In genomic region chr4:104686137-104686809, GRCm38 (mm10) we compare ENCODE assay signal across 12 mouse cellular contexts.
DNase-seq lines count a peak whose midpoint lies in the region; ATAC-seq and TF ChIP-seq lines count a peak whose summit lies in the region.
"Had no signal": no experiment of that assay in that cellular context is flagged by ENCODE, and none has a peak within 500 bp of the region (broad histone marks: within the 10 kb centered on the region; RNA-seq: fewer than 3 reads in every experiment).

No protein-coding gene starts in this region.

- no peaks in the 10 kb centered on the region for H3K9me3 ChIP-seq in kidney, embryonic 15.5 days (replicated peaks)
- no peaks in the 10 kb centered on the region for H3K9me3 ChIP-seq in forebrain, embryonic 11.5 days (ENCODE audit: control insufficient read depth, low read length)
- H3K9me3 ChIP-seq in neural tube, embryonic 13.5 days, result no peaks in the 10 kb centered on the region
- H3K9me3 ChIP-seq in limb, embryonic 10.5 days (replicated peaks), result no peaks in the 10 kb centered on the region

- H3K4me1 ChIP-seq in kidney, embryonic 15.5 days, result peaks cover 13% of the 10 kb centered on the region
- H3K4me1 ChIP-seq in forebrain, embryonic 11.5 days (replicated peaks; ENCODE audit: control insufficient read depth, insufficient read depth, low read length), result peaks cover 6% of the 10 kb centered on the region; the same call in 1 of the 2 replicates
- peaks cover 36% of the 10 kb centered on the region for H3K4me1 ChIP-seq in neural tube, embryonic 13.5 days (replicated peaks)
- peaks cover 23% of the 10 kb centered on the region for H3K4me1 ChIP-seq in limb, embryonic 10.5 days

- no peak for TF ChIP-seq CTCF in brain, embryonic 14.5 days (IDR thresholded peaks at IDR 0.05; ENCODE audit: borderline replicate concordance, extremely low read depth, insufficient read depth, insufficient read length)

- H3K27me3 ChIP-seq in kidney, embryonic 15.5 days, result no peaks in the 10 kb centered on the region
- no peaks in the 10 kb centered on the region for H3K27me3 ChIP-seq in forebrain, embryonic 11.5 days (ENCODE audit: control insufficient read depth, insufficient read depth, low read length)
- no peaks in the 10 kb centered on the region for H3K27me3 ChIP-seq in neural tube, embryonic 13.5 days
- peaks cover 7% of the 10 kb centered on the region; the same call in 1 of the 2 replicates for H3K27me3 ChIP-seq in limb, embryonic 10.5 days (ENCODE audit: low read depth, poor library complexity, severe bottlenecking)

- H3K36me3 ChIP-seq in kidney, embryonic 15.5 days, result no peaks in the 10 kb centered on the region
- H3K36me3 ChIP-seq in forebrain, embryonic 11.5 days (ENCODE audit: control insufficient read depth, insufficient read depth, low read length), result no peaks in the 10 kb centered on the region
- no peaks in the 10 kb centered on the region for H3K36me3 ChIP-seq in neural tube, embryonic 13.5 days
- H3K36me3 ChIP-seq in limb, embryonic 10.5 days, result no peaks in the 10 kb centered on the region

- 25% methylated on average over 18 of the region's 18 CpGs for WGBS in kidney, embryonic 15.5 days
- WGBS in forebrain, embryonic 11.5 days, result 36% methylated on average over 18 of the region's 18 CpGs
- 21% methylated on average over 18 of the region's 18 CpGs for WGBS in neural tube, embryonic 13.5 days
- 40% methylated on average over 18 of the region's 18 CpGs for WGBS in limb, embryonic 10.5 days

- H3K9ac ChIP-seq in kidney, embryonic 15.5 days, result no peak overlapping the region
- H3K9ac ChIP-seq in forebrain, embryonic 11.5 days (ENCODE audit: low read length), result peak overlapping the region; percentile 6; the same call in 1 of the 2 replicates
- H3K9ac ChIP-seq in neural tube, embryonic 13.5 days, result peak overlapping the region; percentile 31

- H3K4me3 ChIP-seq in kidney, embryonic 15.5 days (replicated peaks), result no peak overlapping the region
- H3K4me3 ChIP-seq in forebrain, embryonic 11.5 days (ENCODE audit: low read depth, low read length), result no peak overlapping the region
- H3K4me3 ChIP-seq in neural tube, embryonic 13.5 days, result no peak overlapping the region
- no peak overlapping the region for H3K4me3 ChIP-seq in limb, embryonic 10.5 days

- 0 out of 2 replicates have a peak overlapping the region, but pooled peaks have one; percentile 1 for H3K4me2 ChIP-seq in kidney, embryonic 15.5 days
- no peak overlapping the region for H3K4me2 ChIP-seq in forebrain, embryonic 11.5 days (ENCODE audit: low read depth, low read length, severe bottlenecking)
- H3K4me2 ChIP-seq in neural tube, embryonic 13.5 days, result peak overlapping the region; percentile 15; the same call in 1 of the 2 replicates

- no peak for TF ChIP-seq POLR2A in brain, embryonic 14.5 days (IDR thresholded peaks at IDR 0.05; ENCODE audit: borderline replicate concordance, extremely low read depth, insufficient read depth, insufficient read length, poor library complexity, severe bottlenecking)

- ATAC-seq in kidney, embryonic 15.5 days (replicated peaks; ENCODE audit: low FRiP score), result peak; percentile 62; the same call in 1 of the 2 replicates
- ATAC-seq in forebrain, embryonic 11.5 days (replicated peaks; ENCODE audit: low FRiP score), result no peak
- ATAC-seq in neural tube, embryonic 13.5 days (ENCODE audit: low read depth), result no peak

- H3K27ac ChIP-seq in kidney, embryonic 15.5 days, result 0 out of 2 replicates have a peak overlapping the region, but pooled peaks have one; percentile 43
- 0 out of 2 replicates have a peak overlapping the region, but pooled peaks have one; percentile 28 for H3K27ac ChIP-seq in forebrain, embryonic 11.5 days (ENCODE audit: low read depth, low read length)
- peak overlapping the region; percentile 69 for H3K27ac ChIP-seq in neural tube, embryonic 13.5 days (replicated peaks)
- H3K27ac ChIP-seq in limb, embryonic 10.5 days, result no peak overlapping the region

- DNase-seq in kidney, adult 8-10 months, result no peak
- peak; percentile 83 for DNase-seq in brain, embryonic 14.5 days (ENCODE audit: low read depth)
- no peak for DNase-seq in forebrain, embryonic 11.5 days (ENCODE audit: low spot score)
- no peak for DNase-seq in limb, embryonic 10.5 days (ENCODE audit: low spot score)
- no peak for DNase-seq in frontal cortex, postnatal 10 days (ENCODE audit: low spot score in 2 of 2)
- DNase-seq: heart, adult 11 months; heart, postnatal 14 days; kidney, adult 11 months; liver; right cerebral cortex, adult 18-20 months had no signal
